Mouse (Mus musculus) small intestine, adult 2 months (tissue): ENCODE measurements around the gene Prr29. TPM values are rescaled to one million over a fixed set of nuclear protein-coding genes. Genes with fewer than 3 reads are reported as not detected.
"Not testable (repeated sequence)": the region's sequence is repeated elsewhere in the genome, so short reads cannot be mapped to it uniquely, and the experiment has no call there.

Experiments
- H3K27ac ChIP-seq: fragments of 200-500 bp; 2 replicates; pipeline ENCODE4 v1.5.1; 2012; ENCODE audit warnings: low read depth, low read length, control low read depth, inconsistent platforms; ENCODE audit not compliant: insufficient read depth
- H3K27me3 ChIP-seq: fragments of 200-500 bp; 2 replicates; pipeline ENCODE4 v1.6.1; 2012; ENCODE audit warnings: mild to moderate bottlenecking, moderate library complexity, low read length, inconsistent platforms; ENCODE audit not compliant: control insufficient read depth, insufficient read depth
- H3K36me3 ChIP-seq: fragments of 200-500 bp; 2 replicates; pipeline ENCODE4 v1.6.1; 2012; ENCODE audit warnings: mild to moderate bottlenecking, low read length, control low read depth, inconsistent platforms; ENCODE audit not compliant: control insufficient read depth, insufficient read depth
- H3K4me1 ChIP-seq: fragments of 200-500 bp; 2 replicates; pipeline ENCODE4 v1.6.1; 2012; ENCODE audit warnings: low read length, inconsistent platforms, mixed read lengths; ENCODE audit not compliant: control insufficient read depth, insufficient read depth, insufficient read length
- H3K4me3 ChIP-seq: fragments of 200-500 bp; 2 replicates; pipeline ENCODE4 v1.5.1; 2012; ENCODE audit warnings: low read depth, mild to moderate bottlenecking, control low read depth, inconsistent platforms, low read length, moderate library complexity
- CTCF ChIP-seq: fragments of 200-500 bp; IDR thresholded peaks from 2 replicates; pipeline ENCODE4 v1.5.1; 2012; ENCODE audit warnings: low read depth, mild to moderate bottlenecking, control low read depth, inconsistent platforms, low read length, moderate library complexity, mixed read lengths; ENCODE audit not compliant: insufficient replicate concordance, insufficient read length; ENCODE audit errors: extremely low read depth
- POLR2A ChIP-seq: fragments of 200-500 bp; IDR thresholded peaks from 2 replicates; pipeline ENCODE4 v1.6.1; 2012; ENCODE audit warnings: low read depth, mild to moderate bottlenecking, control low read depth, inconsistent platforms, low read length, moderate library complexity
- WGBS: fragments of 180-500 bp; shearing (Covaris S2); methylation state at CpG from one replicate; pipeline ENCODE4 v1.1.7; 2018; 5-methylcytosine and 5-hydroxymethylcytosine counted together
- polyA plus RNA-seq: library from polyadenylated mRNA; depleted of rRNA; stranded (reverse); fragments of >200 nt; gene quantifications from 2 replicates; pipeline ENCODE4 v1.2.3, GENCODE M21; 2012

Gene Prr29
- polyA plus RNA-seq, 1 experiment: 1.0 TPM

GRCm38 (mm10) chr11:106328521-106328920, 36.8 kb upstream of the Prr29 start:
- H3K27me3 ChIP-seq: no peaks in the 10 kb centered on the region
- H3K27ac ChIP-seq: no peak overlapping the region
- H3K4me3 ChIP-seq: no peak overlapping the region
- 51% methylated on average over 5 of the region's 5 CpGs for WGBS
- no peaks in the 10 kb centered on the region for H3K4me1 ChIP-seq
- H3K36me3 ChIP-seq: no peaks in the 10 kb centered on the region
- no peak for TF ChIP-seq CTCF
- TF ChIP-seq POLR2A: no peak

- no peaks in the 10 kb centered on the region for H3K36me3 ChIP-seq
- no peak overlapping the region for H3K4me3 ChIP-seq
- H3K4me1 ChIP-seq: no peaks in the 10 kb centered on the region
- no peaks in the 10 kb centered on the region for H3K27me3 ChIP-seq
- 15% methylated on average over 6 of the region's 6 CpGs for WGBS
- TF ChIP-seq CTCF (no peak), POLR2A (no peak)
- no peak overlapping the region for H3K27ac ChIP-seq
These were observed 36.1 kb upstream of the Prr29 start for GRCm38 (mm10) chr11:106329128-106329527.

GRCm38 (mm10) chr11:106329682-106330081, 35.6 kb upstream of the Prr29 start:
- H3K27me3 ChIP-seq: no peaks in the 10 kb centered on the region
- no peak overlapping the region for H3K4me3 ChIP-seq
- H3K27ac ChIP-seq: no peak overlapping the region
- H3K4me1 ChIP-seq: no peaks in the 10 kb centered on the region
- no peaks in the 10 kb centered on the region for H3K36me3 ChIP-seq
- 38% methylated on average over 7 of the region's 7 CpGs for WGBS
- TF ChIP-seq CTCF: peak; percentile 31; the same call in 1 of the 2 replicates
- no peak for TF ChIP-seq POLR2A

GRCm38 (mm10) chr11:106332458-106332857, 32.8 kb upstream of the Prr29 start:
- TF ChIP-seq POLR2A (no peak), CTCF (no peak)
- H3K4me1 ChIP-seq: no peaks in the 10 kb centered on the region
- 27% methylated on average over 4 of the region's 4 CpGs for WGBS

GRCm38 (mm10) chr11:106334066-106334465, 31.2 kb upstream of the Prr29 start:
- Histone ChIP-seq H3K27me3 (no peaks in the 10 kb centered on the region), H3K27ac (no peak overlapping the region), H3K4me3 (no peak overlapping the region), H3K36me3 (no peaks in the 10 kb centered on the region), H3K4me1 (no peaks in the 10 kb centered on the region)
- WGBS: 14% methylated on average over 2 of the region's 2 CpGs
- TF ChIP-seq POLR2A (no peak), CTCF (no peak)

More at GRCm38 (mm10) chr11:106332458-106332857, 32.8 kb upstream of the Prr29 start:
- Histone ChIP-seq H3K27me3 (no peaks in the 10 kb centered on the region), H3K4me3 (no peak overlapping the region), H3K27ac (no peak overlapping the region), H3K36me3 (no peaks in the 10 kb centered on the region)

GRCm38 (mm10) chr11:106338029-106338428, 27.2 kb upstream of the Prr29 start:
- H3K4me3 ChIP-seq: no peak overlapping the region
- no peaks in the 10 kb centered on the region for H3K4me1 ChIP-seq
- WGBS: 74% methylated on average over 5 of the region's 5 CpGs
- H3K27ac ChIP-seq: no peak overlapping the region
- no peaks in the 10 kb centered on the region for H3K36me3 ChIP-seq
- no peaks in the 10 kb centered on the region for H3K27me3 ChIP-seq
- TF ChIP-seq POLR2A (no peak), CTCF (no peak)

GRCm38 (mm10) chr11:106338870-106339269, 26.4 kb upstream of the Prr29 start:
- TF ChIP-seq POLR2A: no peak
- TF ChIP-seq CTCF: no peak
- H3K27ac ChIP-seq: no peak overlapping the region
- WGBS: 77% methylated on average over 7 of the region's 7 CpGs

GRCm38 (mm10) chr11:106339323-106339722, 25.9 kb upstream of the Prr29 start:
- 70% methylated on average over 4 of the region's 4 CpGs for WGBS

More at GRCm38 (mm10) chr11:106338870-106339269, 26.4 kb upstream of the Prr29 start:
- Histone ChIP-seq H3K36me3 (no peaks in the 10 kb centered on the region), H3K27me3 (no peaks in the 10 kb centered on the region), H3K4me1 (no peaks in the 10 kb centered on the region), H3K4me3 (no peak overlapping the region)

More at GRCm38 (mm10) chr11:106339323-106339722, 25.9 kb upstream of the Prr29 start:
- H3K4me3 ChIP-seq, H3K27me3 ChIP-seq, H3K4me1 ChIP-seq, H3K27ac ChIP-seq, H3K36me3 ChIP-seq: not testable (repeated sequence)
